In genomic region chr10:96181883-96182628, GRCm38 (mm10) we compare ENCODE assay signal across 14 mouse cellular contexts. TPM values are rescaled to one million over a fixed set of nuclear protein-coding genes. Genes with fewer than 3 reads are reported as not detected.
DNase-seq lines count a peak whose midpoint lies in the region; ATAC-seq and TF ChIP-seq lines count a peak whose summit lies in the region.
"Had no signal": no experiment of that assay in that cellular context is flagged by ENCODE, and none has a peak within 500 bp of the region (broad histone marks: within the 10 kb centered on the region; RNA-seq: fewer than 3 reads in every experiment).

No protein-coding gene starts in this region.

- no peak for ATAC-seq in heart, postnatal 0 days (ENCODE audit: insufficient read depth, low read depth)
- ATAC-seq in midbrain, postnatal 0 days (ENCODE audit: low FRiP score) = no peak
- ATAC-seq in midbrain, embryonic 16.5 days = no peak
- no peak for ATAC-seq in Patski
- ATAC-seq in liver, postnatal 0 days = no peak

- CTCF ChIA-PET in Patski (lab: Charles Lee) = no interaction called here

- POLR2A ChIA-PET in Patski (lab: Charles Lee) = no interaction called here

- no peak overlapping the region for H3K4me3 ChIP-seq in heart, postnatal 0 days (ENCODE audit: low read depth, low read length)
- H3K4me3 ChIP-seq in midbrain, postnatal 0 days (ENCODE audit: low read depth, low read length) = no peak overlapping the region
- no peak overlapping the region for H3K4me3 ChIP-seq in midbrain, embryonic 16.5 days (ENCODE audit: low read depth, low read length)
- H3K4me3 ChIP-seq in liver, postnatal 0 days (ENCODE audit: low read depth, low read length) = no peak overlapping the region
- H3K4me3 ChIP-seq: heart, embryonic 15.5 days; neural tube, embryonic 12.5 days had no signal

- DNase-seq in heart, postnatal 0 days (ENCODE audit: low spot score) = no peak
- DNase-seq in heart, adult 9 months (ENCODE audit: low spot score in 2 of 2) = no peak
- peak; percentile 32 for DNase-seq in midbrain, postnatal 0 days (ENCODE audit: low spot score)
- DNase-seq in Patski (ENCODE audit: low read depth, low spot score) = no peak
- DNase-seq in liver, postnatal 0 days = no peak
- no peak for DNase-seq in ovary, postnatal 14 days (ENCODE audit: low spot score)
- DNase-seq: left cerebral cortex, postnatal 4 days; right cerebral cortex, postnatal 25 days had no signal

- H3K36me3 ChIP-seq in heart, postnatal 0 days (replicated peaks; ENCODE audit: control insufficient read depth, insufficient read depth, low read length) = no peaks in the 10 kb centered on the region
- no peaks in the 10 kb centered on the region for H3K36me3 ChIP-seq in midbrain, postnatal 0 days (ENCODE audit: insufficient read depth, low read length)
- no peaks in the 10 kb centered on the region for H3K36me3 ChIP-seq in midbrain, embryonic 16.5 days (ENCODE audit: control insufficient read depth, insufficient read depth, low read length)
- no peaks in the 10 kb centered on the region for H3K36me3 ChIP-seq in liver, postnatal 0 days (replicated peaks; ENCODE audit: insufficient read depth, low read length)
- H3K36me3 ChIP-seq: heart, embryonic 15.5 days; neural tube, embryonic 12.5 days had no signal

- H3K9me3 ChIP-seq in heart, postnatal 0 days (replicated peaks; ENCODE audit: control insufficient read depth, low read length) = 0 out of 2 replicates have a peak, but pooled peaks cover 3% of the 10 kb centered on the region
- H3K9me3 ChIP-seq in midbrain, postnatal 0 days (ENCODE audit: low read length) = no peaks in the 10 kb centered on the region
- H3K9me3 ChIP-seq in midbrain, embryonic 16.5 days (replicated peaks; ENCODE audit: control insufficient read depth, low read length, poor library complexity, severe bottlenecking) = no peaks in the 10 kb centered on the region
- H3K9me3 ChIP-seq in liver, postnatal 0 days (ENCODE audit: low read length) = no peaks in the 10 kb centered on the region
- H3K9me3 ChIP-seq: heart, embryonic 15.5 days; neural tube, embryonic 12.5 days had no signal

- in situ Hi-C loops in Patski (cut with MboI; ENCODE audit: low pct_unique_long_range_greater_than_20kb) = no loop called here

- TF ChIP-seq CTCF in heart, postnatal 0 days (IDR thresholded peaks at IDR 0.05; ENCODE audit: low read depth) = no peak
- TF ChIP-seq CTCF in midbrain, postnatal 0 days (IDR thresholded peaks at IDR 0.05) = peak; percentile 65
- TF ChIP-seq CTCF in Patski (IDR thresholded peaks at IDR 0.05) = peak; percentile 23
- peak; percentile 30 for TF ChIP-seq CTCF in liver, postnatal 0 days (IDR thresholded peaks at IDR 0.05; ENCODE audit: low read depth)

- peak overlapping the region; percentile 41; the same call in 1 of the 2 replicates for H3K27ac ChIP-seq in heart, postnatal 0 days (ENCODE audit: low read depth)
- no peak overlapping the region for H3K27ac ChIP-seq in midbrain, postnatal 0 days (ENCODE audit: low read depth, low read length)
- no peak overlapping the region for H3K27ac ChIP-seq in midbrain, embryonic 16.5 days (ENCODE audit: low read length)
- peak overlapping the region; percentile 69 for H3K27ac ChIP-seq in liver, postnatal 0 days (ENCODE audit: low read depth)
- H3K27ac ChIP-seq: neural tube, embryonic 12.5 days had no signal

- no peak overlapping the region for H3K4me2 ChIP-seq in heart, postnatal 0 days (ENCODE audit: low read depth, low read length)
- H3K4me2 ChIP-seq in midbrain, postnatal 0 days (ENCODE audit: low read depth, low read length, poor library complexity, severe bottlenecking) = no peak overlapping the region
- H3K4me2 ChIP-seq in midbrain, embryonic 16.5 days (ENCODE audit: low read length) = no peak overlapping the region
- H3K4me2 ChIP-seq in liver, postnatal 0 days (ENCODE audit: low read depth, low read length) = no peak overlapping the region
- H3K4me2 ChIP-seq: heart, embryonic 15.5 days; neural tube, embryonic 12.5 days had no signal

- TF ChIP-seq EP300 in heart, postnatal 0 days (IDR thresholded peaks at IDR 0.05; ENCODE audit: low read depth) = no peak
- TF ChIP-seq EP300 in liver, postnatal 0 days (IDR thresholded peaks at IDR 0.05; ENCODE audit: low read depth) = no peak

- no peak overlapping the region for H3K9ac ChIP-seq in heart, postnatal 0 days (replicated peaks; ENCODE audit: low read depth, low read length)
- no peak overlapping the region for H3K9ac ChIP-seq in midbrain, postnatal 0 days (replicated peaks; ENCODE audit: low read length, poor library complexity, severe bottlenecking)
- H3K9ac ChIP-seq in midbrain, embryonic 16.5 days (ENCODE audit: low read depth, low read length) = no peak overlapping the region
- H3K9ac ChIP-seq in liver, postnatal 0 days (replicated peaks) = no peak overlapping the region
- H3K9ac ChIP-seq: heart, embryonic 15.5 days; neural tube, embryonic 12.5 days had no signal

- no peaks in the 10 kb centered on the region for H3K27me3 ChIP-seq in heart, postnatal 0 days (ENCODE audit: control insufficient read depth, insufficient read depth, low read length)
- H3K27me3 ChIP-seq in midbrain, postnatal 0 days (ENCODE audit: insufficient read depth, low read length) = no peaks in the 10 kb centered on the region
- no peaks in the 10 kb centered on the region for H3K27me3 ChIP-seq in midbrain, embryonic 16.5 days (ENCODE audit: control insufficient read depth, insufficient read depth, low read depth, low read length)
- no peaks in the 10 kb centered on the region for H3K27me3 ChIP-seq in Patski
- H3K27me3 ChIP-seq in liver, postnatal 0 days (ENCODE audit: insufficient read depth, low read length) = no peaks in the 10 kb centered on the region
- H3K27me3 ChIP-seq: heart, embryonic 15.5 days; neural tube, embryonic 12.5 days had no signal

- peaks cover 5% of the 10 kb centered on the region; the same call in 1 of the 2 replicates for H3K4me1 ChIP-seq in heart, postnatal 0 days (ENCODE audit: control insufficient read depth, insufficient read depth)
- H3K4me1 ChIP-seq in midbrain, postnatal 0 days (ENCODE audit: insufficient read depth, low read length) = no peaks in the 10 kb centered on the region
- no peaks in the 10 kb centered on the region for H3K4me1 ChIP-seq in midbrain, embryonic 16.5 days (ENCODE audit: control insufficient read depth, insufficient read depth, low read length)
- peaks cover 20% of the 10 kb centered on the region for H3K4me1 ChIP-seq in liver, postnatal 0 days (ENCODE audit: insufficient read depth)
- H3K4me1 ChIP-seq: heart, embryonic 15.5 days; neural tube, embryonic 12.5 days had no signal

- WGBS in heart, postnatal 0 days = 84% methylated on average over 6 of the region's 6 CpGs
- 51% methylated on average over 6 of the region's 6 CpGs for WGBS in midbrain, postnatal 0 days
- WGBS in midbrain, embryonic 16.5 days = 60% methylated on average over 6 of the region's 6 CpGs
- WGBS in liver, postnatal 0 days (ENCODE audit: insufficient replicate concordance) = 82% methylated on average over 6 of the region's 6 CpGs

RNA-seq across cellular contexts. Expression of gene Gm5426, which starts 45.7 kb away (rescaled TPM):
- not detected in 2 replicates for total RNA-seq in heart, postnatal 0 days (2014; rRNA removed; ENCODE audit: low replicate concordance)
- polyA plus RNA-seq in heart, postnatal 0 days (2015; fragmentation: Nextera tagmentation; extraction: Ambion mirVana) = not detected in 2 replicates
- total RNA-seq in midbrain, postnatal 0 days (2014; rRNA removed) = not detected in 2 replicates
- polyA plus RNA-seq in midbrain, postnatal 0 days (2015; fragmentation: Nextera tagmentation; extraction: Ambion mirVana) = not detected in 2 replicates
- polyA plus RNA-seq in midbrain, embryonic 16.5 days (2015; fragmentation: Nextera tagmentation; extraction: Ambion mirVana) = not detected in 2 replicates
- not detected for polyA plus RNA-seq in Patski (2021)
- polyA plus RNA-seq in liver, postnatal 0 days (2015; fragmentation: Nextera tagmentation; extraction: Ambion mirVana) = not detected in 2 replicates
- total RNA-seq: left cerebral cortex, postnatal 4 days had no signal
- polyA plus RNA-seq: forebrain, embryonic 11.5 days; heart, embryonic 15.5 days; intestine, embryonic 14.5 days; large intestine, adult 2 months; neural tube, embryonic 12.5 days had no signal

Comparison
In these comparisons a context has a peak if more than half of its experiments do, and no peak if none do; other contexts are left out.
1. H3K27ac ChIP-seq: peak in heart, postnatal 0 days (single experiment) and liver, postnatal 0 days (single experiment); none in midbrain, postnatal 0 days (single experiment) and midbrain, embryonic 16.5 days (single experiment).